Mouse (Mus musculus) lung, postnatal 36 days (tissue): ENCODE results near the gene Itpr1.
A peak's percentile ranks its signal among the peaks of the same experiment; 100 is the strongest.

Experiments used
- DNase-seq: peaks from one replicate; pipeline ENCODE4 v3.0.0; 2022; ENCODE audit warnings: mixed read lengths

Gene Itpr1

DNA sequence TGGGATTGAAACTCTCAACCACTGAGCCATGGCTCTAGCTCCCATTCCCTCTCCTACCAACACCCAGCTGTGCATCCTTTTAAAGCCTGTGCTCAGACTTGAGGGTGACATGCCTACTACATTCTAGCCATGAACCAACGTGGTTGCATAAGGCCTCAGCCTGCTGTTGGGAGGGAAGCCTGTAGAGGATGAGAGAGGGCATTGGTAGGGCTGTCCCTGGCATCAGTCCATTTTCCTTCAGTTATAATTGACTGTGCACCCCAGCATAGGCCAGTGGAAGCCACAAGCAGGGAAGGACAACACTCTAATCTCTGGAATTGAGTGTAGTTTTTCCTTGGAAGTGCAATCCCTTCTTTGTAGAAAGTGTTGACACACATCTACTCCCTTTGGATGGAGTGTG is 233.9 kb downstream of the Itpr1 start:
- DNase-seq, result no peak

DNA sequence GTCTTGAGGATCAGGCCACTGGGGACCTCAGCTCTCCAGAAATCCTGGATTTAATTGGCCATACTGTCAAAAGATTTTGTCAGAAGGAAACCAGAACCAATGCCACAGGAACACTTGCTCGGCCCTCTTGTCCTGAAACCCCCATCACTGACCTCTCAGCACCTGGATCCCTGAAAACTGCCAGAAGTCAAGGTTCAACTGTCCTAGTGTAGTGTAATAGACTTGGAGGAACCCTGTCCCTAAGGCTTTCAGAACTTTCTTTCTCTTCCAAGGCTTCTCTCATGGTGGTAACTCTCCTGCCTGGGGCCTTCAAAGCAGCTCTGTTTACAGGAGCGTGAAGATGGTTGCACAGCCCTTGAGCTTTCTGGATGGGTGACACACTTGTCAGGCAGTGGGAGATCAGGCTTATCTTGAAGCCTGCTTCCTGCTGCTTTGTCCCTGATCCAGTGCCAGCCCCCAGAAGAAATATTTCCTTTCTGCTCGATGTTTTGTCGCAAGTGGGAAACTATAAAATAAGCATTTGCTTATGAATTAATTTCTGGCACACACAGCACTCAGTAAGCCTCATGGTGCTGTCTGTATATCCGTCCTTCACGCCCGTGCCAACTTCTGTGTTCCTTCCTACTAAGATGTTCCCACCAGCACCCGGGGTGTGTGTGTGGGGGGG is 234.4 kb downstream of the Itpr1 start:
- peak; percentile 58 for DNase-seq

DNA sequence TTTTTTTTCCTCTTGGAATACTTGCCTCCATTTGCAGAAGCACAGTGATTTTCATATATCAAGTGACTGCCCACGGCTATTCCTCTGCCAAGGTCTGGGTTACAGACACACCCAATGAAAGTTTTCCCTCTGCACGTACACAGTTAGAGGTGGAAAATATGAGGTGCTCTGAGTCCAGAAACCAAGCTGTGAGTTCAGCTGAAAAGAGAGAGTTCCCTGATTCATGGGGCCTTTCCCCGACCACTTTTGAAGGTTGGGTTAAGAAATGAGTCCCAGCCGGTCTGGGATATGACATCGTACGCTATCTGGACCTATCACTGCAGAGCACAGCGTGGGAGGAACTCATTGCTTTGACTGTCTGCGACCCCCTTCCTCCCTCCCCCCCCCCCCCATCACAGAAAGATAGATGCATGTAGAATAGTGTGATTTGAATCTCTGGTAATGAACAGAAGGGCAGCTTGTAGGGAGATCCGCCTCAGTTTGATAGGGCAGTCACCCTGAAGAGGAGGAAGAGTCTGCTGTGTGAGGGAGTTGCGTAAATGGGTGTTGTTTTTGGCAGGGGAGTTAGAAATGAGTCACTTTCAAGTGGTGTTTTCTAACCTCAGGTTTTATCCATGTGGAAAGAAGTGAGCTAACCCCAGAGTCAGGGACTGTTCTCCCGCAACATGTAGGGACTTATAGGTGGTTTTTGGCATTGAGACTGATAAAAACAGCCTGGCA is 235.3 kb downstream of the Itpr1 start:
- peak; percentile 88 for DNase-seq

DNA sequence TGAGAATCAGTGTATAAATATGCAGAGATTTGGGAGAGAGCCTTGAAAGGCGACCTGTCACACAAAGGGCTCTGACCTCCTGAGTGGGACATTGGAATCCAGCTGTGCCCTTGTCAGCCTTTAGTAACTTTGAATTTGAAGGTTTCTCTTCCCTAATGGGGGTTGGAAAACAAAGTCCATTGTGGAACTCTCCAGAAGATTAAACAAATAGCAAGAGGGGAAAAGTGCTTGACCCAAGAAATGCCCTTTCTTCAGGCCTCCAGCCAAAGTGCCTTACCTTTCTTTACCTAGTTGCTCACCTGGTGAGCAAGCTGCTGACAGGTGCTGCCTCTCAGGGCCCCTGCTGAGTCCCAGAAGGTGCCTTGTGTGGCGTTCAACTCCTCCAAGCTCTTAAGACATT is 236.0 kb downstream of the Itpr1 start:
- DNase-seq, result peak; percentile 87

DNA sequence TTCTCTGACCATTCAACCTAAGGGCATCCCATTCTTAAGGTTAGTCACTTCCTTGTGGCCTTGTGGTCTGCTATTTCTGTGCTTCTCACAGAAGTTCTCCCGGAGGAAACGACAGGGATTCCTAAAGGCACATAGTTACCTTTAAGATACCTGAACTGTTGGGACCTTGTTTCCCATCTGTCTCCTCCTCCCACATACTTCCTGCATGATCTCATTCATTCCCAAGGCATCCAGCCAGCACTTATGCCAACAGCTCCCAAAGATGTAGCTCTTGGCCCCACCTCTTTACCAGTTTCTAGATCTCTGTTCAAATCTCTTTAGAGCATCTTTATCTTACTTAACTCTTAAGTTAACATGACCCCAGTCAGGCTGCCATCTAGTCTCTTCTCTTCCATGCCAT is 238.6 kb downstream of the Itpr1 start:
- DNase-seq, result peak; percentile 73

DNA sequence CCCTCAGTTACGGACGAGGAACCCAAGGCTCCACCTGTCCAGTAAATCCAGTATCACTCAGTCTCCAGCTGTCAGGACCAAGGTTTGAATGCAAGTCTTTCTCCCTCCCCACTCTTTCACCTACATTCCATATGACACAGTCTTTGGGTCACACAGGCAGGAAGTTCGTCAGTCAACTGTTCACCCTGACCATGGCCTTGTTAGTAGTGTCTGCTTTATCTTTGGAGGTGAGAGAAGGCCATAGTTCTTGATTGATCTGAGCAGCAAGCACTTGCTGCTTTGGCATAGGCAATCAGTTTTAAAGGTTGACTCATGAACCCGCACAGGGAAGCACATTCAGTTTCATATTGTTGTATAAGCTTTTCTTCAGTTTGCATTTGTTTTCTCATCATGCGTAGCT is 240.7 kb downstream of the Itpr1 start:
- no peak for DNase-seq

DNA sequence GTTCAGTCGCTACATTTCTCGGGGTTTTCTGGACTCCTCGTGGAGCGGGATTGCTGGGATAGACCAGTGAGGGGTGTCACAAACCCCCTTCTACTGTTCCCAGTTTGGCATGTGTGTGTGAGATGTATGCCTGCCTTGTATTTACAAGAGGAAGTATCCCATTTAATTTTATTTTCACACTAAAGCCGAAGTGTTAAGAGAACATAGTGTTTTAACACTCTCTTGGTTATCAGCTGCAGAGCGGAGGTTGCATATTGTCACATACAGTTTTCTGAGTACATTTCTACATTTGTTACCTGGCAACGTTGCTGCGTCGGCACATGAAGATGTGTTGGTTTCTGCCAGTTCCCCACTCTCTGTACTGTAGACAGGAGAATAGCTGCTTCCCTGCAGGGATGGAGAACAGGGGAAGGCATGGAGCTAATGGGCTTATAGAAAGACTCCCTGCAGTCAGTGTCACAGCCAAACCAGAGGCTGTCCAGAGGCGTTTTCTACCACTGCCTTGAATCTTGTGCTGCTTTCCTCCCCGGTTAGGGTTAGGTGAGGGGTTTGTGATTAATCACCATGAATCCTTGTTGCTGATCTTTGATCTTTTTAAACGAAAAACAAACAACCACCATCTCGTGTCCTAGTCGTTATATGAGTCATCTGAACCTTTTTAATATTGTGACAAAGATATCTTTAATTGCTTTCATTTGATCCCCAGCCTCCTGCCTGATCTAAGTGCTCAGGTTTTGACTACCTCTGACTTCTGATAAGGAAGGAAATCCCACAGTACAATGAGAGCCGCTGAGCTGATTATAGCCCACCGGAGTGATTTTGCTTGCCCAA is 241.4 kb downstream of the Itpr1 start:
- no peak for DNase-seq

DNA sequence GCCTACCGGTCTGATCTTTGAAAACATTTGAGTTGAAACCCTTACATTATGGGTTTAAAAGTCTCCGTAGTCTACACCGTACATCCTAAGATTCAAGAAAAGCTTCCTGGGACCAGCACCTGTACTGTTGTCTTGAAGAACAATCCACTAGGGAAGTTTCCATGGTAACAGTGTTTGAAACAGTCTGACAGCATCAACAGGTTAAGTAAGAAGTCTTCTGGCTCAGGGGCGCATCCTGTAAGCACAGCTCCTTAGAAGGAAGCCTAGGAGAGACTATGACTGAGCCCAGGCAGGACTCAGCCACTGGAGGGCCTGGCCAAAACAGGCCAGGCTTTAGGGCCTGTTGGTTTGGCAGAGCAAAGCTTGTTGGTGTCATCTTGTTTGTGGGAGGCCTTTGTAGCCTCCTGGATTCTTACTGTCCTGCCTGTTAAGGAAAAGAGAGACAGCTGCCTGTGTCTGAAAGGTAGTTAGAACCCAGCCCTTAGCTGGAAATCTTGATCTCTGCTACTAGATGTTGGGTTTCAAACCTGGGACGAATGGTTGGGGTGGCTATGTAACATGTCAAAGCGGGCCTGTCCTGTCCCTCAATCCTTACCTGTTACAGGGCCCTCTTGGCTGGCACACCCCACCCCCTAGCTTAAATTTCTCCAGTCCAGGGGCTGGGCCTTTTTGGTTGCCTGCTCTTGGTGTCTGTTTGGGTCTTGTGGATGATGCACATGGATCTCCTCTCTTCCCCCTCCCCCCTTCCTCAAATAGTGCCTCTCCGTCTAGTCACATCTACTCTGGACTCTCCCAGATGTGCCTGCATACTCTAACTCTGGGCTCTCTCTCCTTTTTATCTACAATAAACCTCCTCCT is 242.3 kb downstream of the Itpr1 start:
- DNase-seq, result no peak

DNA sequence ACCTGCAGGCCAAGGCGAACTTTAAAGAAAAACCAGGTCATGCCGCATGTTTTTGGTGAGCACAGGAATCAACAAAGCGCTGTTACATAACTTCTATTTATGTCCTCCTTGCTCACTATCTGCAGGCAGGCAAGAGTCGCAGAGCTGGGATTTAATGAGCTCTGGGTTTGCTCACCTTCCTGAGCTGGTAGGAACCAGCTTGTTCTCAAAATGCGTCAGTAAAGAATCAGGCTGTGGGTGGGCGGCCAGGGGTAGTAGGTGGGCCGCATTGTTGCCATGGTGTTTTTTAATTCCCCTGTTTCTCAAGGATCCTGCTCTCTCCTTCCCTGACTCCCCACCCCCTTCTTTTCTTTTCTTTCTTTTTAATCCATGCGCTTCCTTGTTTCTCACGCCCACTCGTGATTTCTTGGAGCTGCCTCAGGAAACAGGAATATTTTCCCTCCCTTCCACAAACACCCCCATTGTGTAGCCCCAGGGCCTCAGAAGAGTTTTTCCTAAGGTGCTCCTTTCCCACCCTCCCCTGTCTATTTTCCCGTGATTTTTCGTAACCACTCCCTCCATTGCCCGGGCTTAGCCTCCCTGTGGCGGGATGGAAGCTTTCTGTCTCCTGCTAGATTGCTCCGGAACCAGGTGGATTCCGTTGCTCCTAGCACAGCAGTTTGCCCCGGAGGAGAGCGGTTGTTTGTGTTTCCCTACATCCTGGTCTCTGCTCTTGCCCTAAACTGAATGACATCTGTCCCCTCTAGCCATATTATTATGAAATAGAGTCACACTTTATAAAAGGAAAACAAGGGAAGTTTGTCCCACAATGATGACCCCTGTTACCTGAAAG is 243.6 kb downstream of the Itpr1 start:
- peak; percentile 49 for DNase-seq

DNA sequence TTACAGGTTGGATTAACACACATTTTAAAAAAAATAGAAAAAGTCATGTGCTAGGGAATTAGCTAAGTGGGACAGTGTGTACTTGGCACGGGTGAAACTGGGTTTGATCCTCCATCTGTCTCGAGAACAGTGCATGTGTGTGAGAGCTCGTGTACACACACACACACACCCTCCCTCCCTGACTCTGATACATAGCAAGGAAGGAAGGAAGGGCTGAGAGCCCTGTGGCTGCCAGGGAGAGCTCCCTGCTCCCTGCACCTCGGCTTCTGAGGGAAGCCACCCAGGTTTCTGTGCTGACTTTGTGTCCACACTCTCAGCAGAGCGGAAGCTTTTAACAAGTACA is 244.1 kb downstream of the Itpr1 start:
- DNase-seq, result peak; percentile 62

DNA sequence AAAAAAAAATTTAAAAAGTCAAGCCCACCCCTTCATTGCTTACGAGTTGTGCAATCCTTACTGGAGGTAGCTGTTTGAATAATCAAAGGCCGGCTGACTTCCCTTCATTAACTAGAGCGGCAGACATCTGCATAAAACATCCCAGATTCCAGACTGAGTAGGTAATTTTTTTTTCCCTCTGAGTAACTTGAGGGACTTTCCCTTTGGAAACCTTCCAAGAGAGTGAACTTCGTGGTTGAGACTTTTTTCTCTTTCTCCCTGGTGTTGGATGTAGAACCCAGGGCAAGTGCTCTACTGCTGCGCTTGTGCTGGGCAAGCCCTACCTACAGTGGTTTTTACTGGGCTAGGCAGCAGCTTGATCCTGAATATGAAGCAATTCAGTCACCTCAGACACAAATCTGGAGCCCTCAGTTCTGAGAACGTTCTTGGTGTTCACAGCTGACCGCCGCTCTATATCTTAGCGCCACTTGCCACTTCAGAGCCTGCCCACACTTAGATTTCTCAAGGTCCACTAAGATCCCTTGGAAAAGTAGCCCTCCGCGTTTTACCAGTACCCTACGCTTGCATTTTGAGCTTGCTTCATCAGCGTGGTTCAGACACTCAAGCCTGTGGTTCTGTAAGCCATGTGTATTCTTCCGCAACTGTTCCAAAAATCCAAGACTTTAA is 244.8 kb downstream of the Itpr1 start:
- peak; percentile 58 for DNase-seq

DNA sequence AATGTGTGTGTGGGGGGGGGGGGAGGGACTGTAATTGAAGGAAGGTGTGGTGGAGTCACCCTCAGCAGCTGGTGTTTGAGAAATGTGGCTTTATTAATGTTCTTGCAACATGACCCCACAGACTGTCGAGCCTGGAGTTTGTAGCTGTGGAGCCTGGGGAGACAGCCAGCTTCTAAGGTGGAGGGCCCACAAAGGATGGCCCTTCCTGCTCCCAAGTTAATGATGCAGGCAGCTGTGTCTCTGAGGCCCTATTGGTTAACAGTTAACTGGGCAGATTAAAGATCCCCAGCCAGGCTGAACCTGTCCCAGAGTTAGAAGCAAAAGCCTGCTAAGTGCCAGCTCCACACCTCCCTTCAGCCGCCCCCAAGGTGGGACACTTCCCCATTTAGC is 245.3 kb downstream of the Itpr1 start:
- peak; percentile 21 for DNase-seq

DNA sequence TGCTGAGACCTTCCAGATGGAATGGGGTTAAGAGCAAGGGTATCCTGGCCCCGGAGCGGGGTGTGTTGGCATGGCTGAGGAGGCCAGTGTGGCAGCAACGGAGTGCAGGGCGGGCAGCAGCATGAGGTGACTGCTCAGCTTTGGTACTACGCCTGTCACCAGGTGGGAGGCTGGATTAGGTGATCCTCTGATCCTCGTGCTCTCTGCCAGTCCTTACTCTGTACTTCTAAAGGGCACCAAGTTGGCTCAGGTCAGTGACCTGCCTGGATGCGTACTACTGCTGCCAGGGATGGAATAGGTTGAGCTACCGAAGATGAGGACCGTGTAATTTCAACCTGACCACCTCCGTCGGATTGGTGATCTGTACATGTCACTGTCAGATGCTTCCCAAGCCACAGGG is 245.9 kb downstream of the Itpr1 start:
- DNase-seq, result no peak

DNA sequence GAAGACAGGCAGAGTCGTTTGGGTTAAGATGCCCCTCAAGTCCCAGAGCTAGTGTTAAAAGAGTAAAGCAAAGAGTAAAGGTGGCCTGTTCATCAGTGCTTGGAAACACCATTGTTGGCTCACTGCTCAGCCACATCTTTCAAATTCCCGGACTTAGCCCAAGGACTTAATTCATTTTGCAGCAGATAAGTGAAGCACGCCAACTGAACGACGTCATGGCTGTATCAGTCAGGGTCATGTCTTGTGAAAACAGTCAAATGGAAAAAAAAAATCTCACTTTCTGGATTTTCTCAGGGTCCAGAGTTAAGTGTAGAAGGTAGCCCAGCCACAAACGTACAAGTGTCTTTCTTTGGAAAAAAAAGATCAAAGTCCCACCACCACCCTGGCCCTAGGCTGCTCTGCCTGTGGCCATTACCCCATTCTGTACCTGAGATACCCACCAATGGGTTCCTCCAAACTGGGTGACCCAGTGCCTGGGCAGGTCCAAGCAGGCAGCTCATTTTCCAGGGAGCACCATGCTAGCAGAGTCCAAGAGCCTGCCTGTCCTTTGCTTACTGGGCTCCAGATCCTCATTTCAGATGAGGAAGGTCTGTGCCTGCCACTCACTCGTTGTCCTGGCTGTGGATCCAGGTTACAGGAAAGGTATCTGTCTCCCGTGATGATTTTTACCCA is 251.5 kb downstream of the Itpr1 start:
- DNase-seq, result no peak

DNA sequence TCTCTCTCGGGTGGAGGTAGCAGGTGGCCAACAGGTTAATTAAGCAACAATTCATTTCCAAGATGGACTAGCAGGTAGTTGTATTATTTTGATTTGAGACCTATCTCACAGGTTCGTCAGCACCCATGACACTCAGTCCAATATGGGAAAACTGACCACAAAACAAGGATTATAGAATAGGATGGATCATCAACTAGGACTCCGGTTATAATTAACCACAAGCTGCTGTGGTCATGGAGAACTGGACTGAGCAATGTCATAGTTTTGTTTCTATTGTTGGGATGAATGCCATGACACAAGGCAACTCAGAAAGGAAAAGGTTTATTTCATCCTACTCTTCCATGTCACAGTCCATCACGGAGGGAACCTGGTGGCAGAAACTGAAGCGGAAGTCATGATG is 252.3 kb downstream of the Itpr1 start:
- DNase-seq, result no peak

DNA sequence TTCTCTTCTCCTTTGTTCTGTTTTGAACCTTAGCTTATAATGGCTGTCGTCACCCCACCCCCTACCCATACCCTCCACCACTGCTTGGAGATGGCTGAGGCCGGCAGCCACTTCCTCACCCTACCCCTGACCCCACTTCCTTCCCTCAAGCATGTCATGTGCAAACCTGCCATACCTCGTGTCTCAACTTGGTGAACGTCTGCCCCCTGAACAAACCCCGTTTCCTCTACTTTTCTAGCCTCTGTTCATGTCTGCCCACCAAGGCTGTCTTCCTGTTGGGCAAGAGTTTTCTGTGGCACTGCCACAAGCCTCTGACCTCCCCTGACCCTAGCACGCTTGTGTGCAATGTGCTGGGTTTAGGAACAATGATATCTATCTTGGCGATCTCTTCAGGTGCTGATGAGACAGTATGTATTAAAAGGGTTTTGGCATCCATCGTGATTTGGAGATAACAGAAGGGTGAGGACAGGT is 253.2 kb downstream of the Itpr1 start:
- peak; percentile 68 for DNase-seq

DNA sequence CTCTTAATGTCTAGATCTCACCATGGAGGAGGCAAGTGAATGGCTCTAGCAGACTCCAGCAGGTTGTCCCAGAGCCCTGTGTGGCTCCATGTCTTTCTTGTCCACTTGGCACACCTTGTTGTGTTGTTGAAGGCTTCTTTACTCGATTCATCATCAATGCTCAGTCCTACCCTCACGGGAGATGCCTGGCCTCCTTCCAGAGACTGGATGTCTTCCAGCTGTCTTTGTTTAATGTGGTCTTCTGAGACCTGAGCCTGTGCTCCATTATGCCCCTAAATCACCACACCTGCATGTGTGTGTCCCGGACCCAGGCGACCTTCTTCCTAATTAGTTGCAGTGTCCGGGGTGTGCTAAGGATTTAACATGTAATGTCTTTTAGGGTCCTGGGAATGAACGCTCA is 254.7 kb downstream of the Itpr1 start:
- DNase-seq, result no peak

DNA sequence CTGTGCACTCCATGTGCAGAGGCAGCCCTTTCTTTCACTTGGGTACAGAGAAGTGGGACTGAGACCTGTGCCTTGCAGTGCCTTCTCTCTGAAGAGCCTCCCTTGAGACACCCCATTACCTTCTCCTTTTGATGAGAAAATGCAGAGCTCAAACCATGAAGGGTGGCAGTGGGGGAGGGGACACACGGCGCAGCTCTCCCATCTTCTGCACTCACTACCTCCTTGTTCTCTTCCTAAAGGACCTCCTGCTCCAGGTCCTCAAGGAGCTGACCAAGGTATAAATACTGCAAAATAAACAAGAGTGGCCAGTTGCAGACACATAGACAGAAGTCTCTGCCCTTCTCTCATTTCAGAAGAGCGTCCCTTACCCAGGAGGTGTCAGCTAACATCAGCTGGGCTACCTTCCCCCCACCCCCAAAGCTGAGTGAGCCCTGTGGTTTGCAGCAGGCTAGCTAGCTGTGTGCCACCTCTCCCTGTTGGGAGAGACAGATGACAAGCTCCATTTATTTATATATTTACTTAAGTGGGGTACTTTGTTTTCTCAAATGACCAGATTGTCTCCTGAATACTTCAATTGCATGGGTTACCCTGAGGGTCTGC is 255.4 kb downstream of the Itpr1 start:
- no peak for DNase-seq

DNA sequence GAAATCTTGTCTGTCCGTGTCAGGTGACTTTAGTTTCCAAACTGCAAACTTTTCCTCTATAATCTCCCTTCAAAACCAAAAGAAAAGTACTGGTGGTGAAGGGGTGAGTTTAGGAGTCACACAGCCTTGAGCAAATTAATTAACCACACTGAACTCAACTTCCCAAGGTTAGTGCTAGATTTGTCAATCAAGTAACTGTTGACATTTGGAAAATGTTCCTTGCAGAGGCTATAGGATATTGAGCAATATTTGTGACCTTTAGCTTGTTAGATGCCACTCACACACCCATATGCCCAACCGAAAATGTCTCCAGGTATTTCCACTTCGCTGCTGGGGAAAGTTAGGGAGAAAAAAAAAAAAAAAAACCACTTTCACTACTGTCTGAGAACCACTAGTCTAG is 259.0 kb downstream of the Itpr1 start:
- no peak for DNase-seq

DNA sequence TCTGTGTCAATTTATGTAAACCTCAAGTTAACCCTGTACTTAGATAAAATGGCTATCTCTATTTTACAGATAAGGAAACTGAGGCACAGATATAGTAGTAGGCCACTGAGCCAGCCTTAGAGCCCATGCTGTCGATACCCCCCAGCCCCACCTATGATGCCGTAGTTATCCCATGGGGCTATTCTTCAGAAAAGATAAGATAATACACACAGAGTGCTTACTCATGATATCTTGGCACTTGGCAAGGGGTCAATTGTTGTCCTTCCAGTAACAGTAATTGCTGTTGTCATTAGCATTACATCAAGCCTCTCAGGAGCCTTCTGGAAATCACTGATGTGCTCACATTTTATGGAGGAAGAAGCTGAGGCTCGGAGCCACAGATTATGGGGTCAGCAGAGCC is 259.9 kb downstream of the Itpr1 start:
- DNase-seq, result no peak
